Mouse (Mus musculus): ENCODE measurements around the gene Bcas2. TPM values are rescaled to one million over a fixed set of nuclear protein-coding genes. Genes with fewer than 3 reads are reported as not detected.

The Bcas2 gene
- 150 TPM for polyA plus RNA-seq (2017; shearing (Covaris generic))

DNA sequence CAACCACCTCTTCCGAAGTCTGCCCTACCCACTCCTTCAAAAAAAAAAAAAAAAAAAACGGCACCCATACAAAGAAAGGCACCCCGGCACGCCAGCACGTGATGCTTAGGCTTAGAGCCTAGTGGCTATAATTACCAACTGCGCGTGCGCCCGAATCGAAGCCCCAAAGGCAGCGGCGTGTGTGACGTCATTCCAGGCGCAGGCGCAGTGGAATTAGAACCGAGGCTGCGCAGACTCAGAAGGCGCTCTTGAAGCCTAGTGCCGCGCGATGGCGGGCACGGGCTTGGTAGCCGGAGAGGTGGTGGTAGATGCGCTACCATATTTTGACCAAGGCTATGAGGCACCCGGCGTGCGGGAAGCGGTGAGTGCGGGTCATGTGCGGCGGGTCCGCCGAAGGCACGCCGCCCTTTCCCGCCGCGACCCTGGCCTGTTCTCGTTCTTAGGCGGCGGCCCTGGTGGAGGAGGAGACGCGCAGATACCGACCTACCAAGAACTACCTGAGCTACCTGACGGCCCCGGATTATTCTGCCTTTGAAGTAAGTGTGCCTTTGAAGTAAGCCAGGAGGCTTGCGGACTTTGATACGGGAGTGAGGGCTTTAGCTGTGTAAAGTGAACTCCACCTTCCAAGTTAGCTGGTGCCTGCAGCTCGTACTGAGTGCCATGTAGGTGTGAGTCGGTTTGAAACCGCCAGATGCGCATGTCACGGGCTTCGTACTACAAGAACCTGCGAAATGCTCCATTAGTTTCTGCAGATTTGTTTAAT, at the start of gene Bcas2:
Bcas2 (plus strand) TSS at position 151 of the 763 bp plus-strand sequence.

Other genes starting within 250 kb of the Bcas2 start
- not detected for gene Sycp1, start 235.6 kb upstream of the Bcas2 start, polyA plus RNA-seq (2017; shearing (Covaris generic))
- not detected for gene Nr1h5, start 207.5 kb upstream of the Bcas2 start, polyA plus RNA-seq (2017; shearing (Covaris generic))
- 93.7 TPM for gene Sike1, start 175.9 kb upstream of the Bcas2 start, polyA plus RNA-seq (2017; shearing (Covaris generic))
- 487 TPM for gene Csde1, start 151.2 kb upstream of the Bcas2 start, polyA plus RNA-seq (2017; shearing (Covaris generic))
- 58.2 TPM for gene Nras, start 113.4 kb upstream of the Bcas2 start, polyA plus RNA-seq (2017; shearing (Covaris generic))
- gene Ampd1, start 97.6 kb upstream of the Bcas2 start, polyA plus RNA-seq (2017; shearing (Covaris generic)): 22.5 TPM
- 4.5 TPM for gene Dennd2c, start 69.1 kb upstream of the Bcas2 start, polyA plus RNA-seq (2017; shearing (Covaris generic))
- 24.9 TPM for gene Trim33, start 107.6 kb downstream of the Bcas2 start, polyA plus RNA-seq (2017; shearing (Covaris generic))